Mouse (Mus musculus): ENCODE results near the gene Mast4. TPM values are rescaled to one million over a fixed set of nuclear protein-coding genes. Genes with fewer than 3 reads are reported as not detected.

Mast4 gene
- polyA plus RNA-seq, 1 experiment from 2014 or later: 45.4 TPM

DNA sequence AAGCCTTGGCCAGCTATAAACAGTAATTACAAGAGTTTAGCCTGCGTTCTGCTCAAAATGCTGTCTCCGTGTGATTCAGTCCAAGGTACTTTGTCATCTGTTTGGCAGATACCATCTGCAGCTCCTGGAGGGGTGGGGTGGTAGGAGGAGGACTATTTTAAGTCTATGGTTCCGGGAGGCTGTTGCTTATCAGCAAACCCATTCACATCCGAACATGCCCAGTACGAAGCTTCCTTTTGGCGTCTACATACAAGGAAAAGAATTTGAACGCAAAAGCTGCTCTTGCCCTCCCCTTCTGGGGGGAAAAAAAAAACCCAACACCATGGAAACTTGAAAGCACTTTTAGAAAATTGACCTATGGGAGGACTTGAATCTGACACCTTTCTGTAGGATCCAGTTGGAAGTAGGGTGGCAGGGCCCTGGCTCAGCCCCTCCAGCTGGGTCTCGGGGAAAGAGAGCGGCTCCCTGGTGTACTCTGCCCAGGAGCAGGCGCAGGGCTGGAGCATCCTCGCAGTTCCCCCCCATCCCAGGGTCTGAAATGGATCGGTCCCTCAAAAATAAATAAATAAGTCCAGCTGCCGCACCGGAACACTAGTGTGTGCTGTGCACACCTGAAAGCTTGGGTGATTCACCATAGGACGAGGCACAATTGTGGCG is 428.2 kb downstream of the Mast4 start:
- H3K4me1 ChIP-seq (ENCODE audit: control insufficient read depth, insufficient read depth, low read length): peaks cover 9% of the 10 kb centered on the region; the same call in 1 of the 2 replicates
- H3K9ac ChIP-seq (ENCODE audit: low read depth, low read length): peak overlapping the region; percentile 88
- ATAC-seq (replicated peaks; ENCODE audit: insufficient number of reproducible peaks, low FRiP score, low TSS enrichment): peak; percentile 91
- H3K27ac ChIP-seq (ENCODE audit: low read depth, low read length): peak overlapping the region; percentile 79
- peak overlapping the region; percentile 83 for H3K4me2 ChIP-seq
- WGBS (ENCODE audit: insufficient replicate concordance): under 1% methylated on average over 16 of the region's 16 CpGs
- H3K4me3 ChIP-seq (ENCODE audit: low read depth, low read length): peak overlapping the region; percentile 73
- H3K9me3 ChIP-seq (replicated peaks; ENCODE audit: control insufficient read depth, low read length): no peaks in the 10 kb centered on the region; the same call in 1 of the 2 replicates
- H3K27me3 ChIP-seq (ENCODE audit: control insufficient read depth, insufficient read depth, low read length): no peaks in the 10 kb centered on the region
- no peaks in the 10 kb centered on the region for H3K36me3 ChIP-seq (ENCODE audit: control insufficient read depth, insufficient read depth, low read length)

DNA sequence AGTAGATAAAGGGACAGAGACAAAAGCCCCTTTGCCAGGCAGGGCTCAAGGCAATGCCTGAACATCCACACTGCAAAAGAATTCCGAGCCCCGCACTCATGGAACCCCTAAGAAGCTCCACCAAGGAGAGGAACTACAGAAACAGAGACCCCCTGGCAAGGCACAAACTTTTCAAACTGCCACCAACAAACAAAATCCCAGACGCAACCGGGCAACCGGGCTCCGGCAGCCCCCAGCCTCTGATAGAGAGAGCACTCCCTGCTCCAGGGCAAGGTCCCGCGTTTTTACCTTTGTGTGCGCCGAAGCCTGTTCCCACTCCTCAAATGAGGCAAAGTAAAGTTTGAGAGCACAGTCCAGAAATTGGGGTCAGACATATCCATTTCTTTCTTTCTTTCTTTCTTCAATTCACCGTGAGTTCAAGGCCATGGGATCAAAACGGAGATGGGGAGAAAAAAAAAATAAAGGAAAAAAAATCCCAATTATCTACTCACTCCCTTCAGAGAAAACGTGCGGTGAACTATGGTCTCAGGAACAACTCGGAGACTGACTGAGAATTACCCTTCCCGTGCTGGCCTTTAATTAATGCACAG is 428.8 kb downstream of the Mast4 start:
- Histone ChIP-seq H3K4me3 (ENCODE audit: low read depth, low read length) (peak overlapping the region; percentile 73), H3K36me3 (ENCODE audit: control insufficient read depth, insufficient read depth, low read length) (no peaks in the 10 kb centered on the region), H3K4me1 (ENCODE audit: control insufficient read depth, insufficient read depth, low read length) (peaks cover 14% of the 10 kb centered on the region), H3K9ac (ENCODE audit: low read depth, low read length) (peak overlapping the region; percentile 88), H3K9me3 (replicated peaks; ENCODE audit: control insufficient read depth, low read length) (no peaks in the 10 kb centered on the region; the same call in 1 of the 2 replicates), H3K4me2 (peak overlapping the region; percentile 83), H3K27ac (ENCODE audit: low read depth, low read length) (peak overlapping the region; percentile 79), H3K27me3 (ENCODE audit: control insufficient read depth, insufficient read depth, low read length) (no peaks in the 10 kb centered on the region)
- no peak for ATAC-seq (replicated peaks; ENCODE audit: insufficient number of reproducible peaks, low FRiP score, low TSS enrichment)
- WGBS (ENCODE audit: insufficient replicate concordance): under 1% methylated on average over 16 of the region's 16 CpGs

DNA sequence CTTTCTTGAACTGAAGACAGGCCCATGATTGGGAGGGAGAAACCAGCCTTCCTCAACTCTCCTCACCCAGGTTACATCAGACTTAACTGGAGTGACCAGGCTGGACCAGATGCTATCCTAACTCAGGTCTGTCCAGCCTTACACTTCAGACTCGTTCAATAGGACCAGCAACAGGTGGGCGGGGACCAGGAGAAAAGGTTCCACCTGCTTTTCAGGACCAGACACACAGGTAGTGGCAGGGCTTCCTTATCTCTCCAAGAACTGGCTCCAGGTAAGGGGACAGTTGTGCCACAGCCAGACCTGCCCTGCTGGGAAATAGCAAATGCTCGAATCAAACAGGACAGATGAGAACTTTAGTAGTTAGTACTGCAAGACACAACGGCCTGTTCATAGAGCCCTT is 430.6 kb downstream of the Mast4 start:
- Histone ChIP-seq H3K4me3 (ENCODE audit: low read depth, low read length) (peak overlapping the region; percentile 73; the same call in 1 of the 2 replicates), H3K36me3 (ENCODE audit: control insufficient read depth, insufficient read depth, low read length) (no peaks in the 10 kb centered on the region), H3K9me3 (replicated peaks; ENCODE audit: control insufficient read depth, low read length) (no peaks in the 10 kb centered on the region), H3K27me3 (ENCODE audit: control insufficient read depth, insufficient read depth, low read length) (no peaks in the 10 kb centered on the region), H3K4me2 (peak overlapping the region; percentile 62), H3K9ac (ENCODE audit: low read depth, low read length) (0 out of 2 replicates have a peak overlapping the region, but pooled peaks have one; percentile 54), H3K27ac (ENCODE audit: low read depth, low read length) (no peak overlapping the region), H3K4me1 (ENCODE audit: control insufficient read depth, insufficient read depth, low read length) (peaks cover 29% of the 10 kb centered on the region)
- no peak for ATAC-seq (replicated peaks; ENCODE audit: insufficient number of reproducible peaks, low FRiP score, low TSS enrichment)
- WGBS (ENCODE audit: insufficient replicate concordance): 72% methylated on average over 4 of the region's 4 CpGs

DNA sequence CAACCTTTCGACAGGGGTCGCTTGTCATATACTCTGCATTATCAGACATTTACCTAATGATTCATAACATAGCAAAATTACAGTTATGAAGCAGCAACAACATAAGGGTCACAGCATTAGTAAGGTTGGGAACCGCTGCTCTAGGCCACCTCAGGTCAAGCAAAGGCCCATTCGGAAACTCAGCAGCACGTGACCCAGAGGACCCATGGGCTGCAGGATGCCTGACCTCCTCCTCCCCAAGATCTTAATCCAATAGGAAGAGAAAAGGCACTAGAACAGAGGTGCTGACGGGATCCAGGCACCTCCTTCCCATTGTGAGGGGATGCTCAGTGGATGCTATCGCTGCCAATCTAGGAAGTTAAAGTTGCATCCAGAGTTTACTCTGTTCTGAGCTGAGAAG is 432.2 kb downstream of the Mast4 start:
- Histone ChIP-seq H3K36me3 (ENCODE audit: control insufficient read depth, insufficient read depth, low read length) (no peaks in the 10 kb centered on the region), H3K4me3 (ENCODE audit: low read depth, low read length) (no peak overlapping the region), H3K9ac (ENCODE audit: low read depth, low read length) (no peak overlapping the region), H3K4me2 (no peak overlapping the region), H3K9me3 (replicated peaks; ENCODE audit: control insufficient read depth, low read length) (no peaks in the 10 kb centered on the region), H3K27ac (ENCODE audit: low read depth, low read length) (no peak overlapping the region), H3K27me3 (ENCODE audit: control insufficient read depth, insufficient read depth, low read length) (no peaks in the 10 kb centered on the region), H3K4me1 (ENCODE audit: control insufficient read depth, insufficient read depth, low read length) (peaks cover 35% of the 10 kb centered on the region)
- 86% methylated on average over 7 of the region's 7 CpGs for WGBS (ENCODE audit: insufficient replicate concordance)
- no peak for ATAC-seq (replicated peaks; ENCODE audit: insufficient number of reproducible peaks, low FRiP score, low TSS enrichment)

DNA sequence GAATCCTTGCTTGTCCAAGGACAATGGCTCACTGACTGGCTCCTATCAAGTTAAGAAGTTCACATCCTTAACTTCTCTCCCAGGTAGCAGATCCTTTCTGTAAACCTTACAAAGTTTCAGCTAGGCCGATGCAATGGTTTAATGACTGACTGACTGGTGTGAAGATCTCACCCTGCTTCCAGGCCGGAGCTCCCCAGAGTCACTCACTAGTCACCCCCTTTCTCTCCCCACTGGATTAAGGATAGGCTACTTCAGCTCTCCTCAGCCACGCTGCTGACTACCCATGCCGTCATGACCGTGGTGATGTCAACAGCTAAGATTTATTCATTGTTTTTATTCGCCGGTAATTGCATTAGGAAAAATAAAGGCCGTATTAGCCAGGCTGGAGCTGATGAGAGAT is 433.8 kb downstream of the Mast4 start:
- Histone ChIP-seq H3K4me1 (ENCODE audit: control insufficient read depth, insufficient read depth, low read length) (peaks cover 39% of the 10 kb centered on the region), H3K36me3 (ENCODE audit: control insufficient read depth, insufficient read depth, low read length) (no peaks in the 10 kb centered on the region), H3K9ac (ENCODE audit: low read depth, low read length) (no peak overlapping the region), H3K4me2 (no peak overlapping the region), H3K9me3 (replicated peaks; ENCODE audit: control insufficient read depth, low read length) (no peaks in the 10 kb centered on the region), H3K27me3 (ENCODE audit: control insufficient read depth, insufficient read depth, low read length) (no peaks in the 10 kb centered on the region), H3K27ac (ENCODE audit: low read depth, low read length) (no peak overlapping the region), H3K4me3 (ENCODE audit: low read depth, low read length) (no peak overlapping the region)
- ATAC-seq (replicated peaks; ENCODE audit: insufficient number of reproducible peaks, low FRiP score, low TSS enrichment): no peak
- 77% methylated on average over 8 of the region's 8 CpGs for WGBS (ENCODE audit: insufficient replicate concordance)

DNA sequence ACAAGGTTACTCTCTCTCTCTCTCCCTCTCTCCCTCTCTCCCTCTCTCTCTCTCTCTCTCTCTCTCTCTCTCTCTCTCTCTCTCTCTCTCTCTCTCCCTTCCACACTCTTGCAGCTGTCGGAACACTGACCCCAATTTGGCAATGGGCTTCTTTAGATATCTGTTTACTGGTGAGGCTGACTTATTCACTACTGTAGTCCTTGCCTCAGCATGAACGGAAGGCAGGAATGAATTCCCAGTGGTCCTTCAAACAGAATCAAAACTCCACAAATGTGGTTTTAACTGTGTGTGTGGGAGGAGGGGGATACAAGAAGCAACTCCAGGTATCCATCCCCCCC is 434.2 kb downstream of the Mast4 start:
- Histone ChIP-seq H3K4me1 (ENCODE audit: control insufficient read depth, insufficient read depth, low read length) (peaks cover 43% of the 10 kb centered on the region), H3K4me2 (no peak overlapping the region), H3K36me3 (ENCODE audit: control insufficient read depth, insufficient read depth, low read length) (no peaks in the 10 kb centered on the region), H3K4me3 (ENCODE audit: low read depth, low read length) (no peak overlapping the region), H3K27ac (ENCODE audit: low read depth, low read length) (no peak overlapping the region), H3K9me3 (replicated peaks; ENCODE audit: control insufficient read depth, low read length) (no peaks in the 10 kb centered on the region), H3K9ac (ENCODE audit: low read depth, low read length) (no peak overlapping the region), H3K27me3 (ENCODE audit: control insufficient read depth, insufficient read depth, low read length) (no peaks in the 10 kb centered on the region)
- WGBS (ENCODE audit: insufficient replicate concordance): 51% methylated on average over 2 of the region's 2 CpGs
- no peak for ATAC-seq (replicated peaks; ENCODE audit: insufficient number of reproducible peaks, low FRiP score, low TSS enrichment)

DNA sequence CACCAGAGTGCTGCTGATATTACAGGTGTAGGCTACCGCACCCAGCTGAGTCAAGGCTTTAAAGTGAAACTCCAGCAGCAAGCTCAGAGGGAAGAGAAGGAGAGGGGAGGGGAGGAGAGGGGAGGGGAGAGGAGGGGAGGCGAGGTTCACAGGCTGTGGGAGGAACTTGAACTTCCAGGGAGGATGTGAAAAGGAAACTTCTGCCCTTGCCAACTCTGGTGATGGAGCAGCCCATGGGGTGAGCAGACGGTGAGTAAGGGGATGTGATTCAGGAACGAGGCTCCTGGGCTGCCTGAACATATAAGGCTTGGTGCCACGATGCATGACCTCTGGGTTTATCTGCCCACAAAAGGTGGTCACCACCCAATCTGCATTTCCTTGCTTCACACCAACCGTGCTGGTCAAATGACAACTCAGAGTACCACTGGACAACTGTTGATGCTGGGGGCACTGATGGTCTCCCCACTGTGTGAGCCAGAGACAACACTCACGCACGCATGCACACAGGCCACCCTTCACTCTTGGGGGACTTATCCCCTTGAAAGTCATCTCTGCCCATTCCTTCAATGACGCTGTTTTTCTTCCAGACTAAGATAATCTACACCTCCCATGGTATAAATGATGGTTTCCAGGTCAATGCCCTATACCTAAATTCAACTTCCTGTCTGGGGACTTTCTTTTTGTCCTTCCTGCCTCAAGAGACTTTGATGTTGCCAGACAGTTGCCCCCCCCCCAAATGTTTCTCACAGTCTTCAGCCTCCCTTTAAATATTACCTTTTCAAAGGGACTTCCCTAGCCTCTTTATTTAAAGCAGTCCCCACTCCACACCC is 434.8 kb downstream of the Mast4 start:
- 0 out of 2 replicates have a peak, but pooled peaks have one; percentile 37 for ATAC-seq (replicated peaks; ENCODE audit: insufficient number of reproducible peaks, low FRiP score, low TSS enrichment)
- H3K4me2 ChIP-seq: peak overlapping the region; percentile 21; the same call in 1 of the 2 replicates
- H3K9ac ChIP-seq (ENCODE audit: low read depth, low read length): no peak overlapping the region; the same call in 1 of the 2 replicates
- H3K4me1 ChIP-seq (ENCODE audit: control insufficient read depth, insufficient read depth, low read length): peaks cover 47% of the 10 kb centered on the region
- H3K27ac ChIP-seq (ENCODE audit: low read depth, low read length): peak overlapping the region; percentile 58
- no peaks in the 10 kb centered on the region for H3K27me3 ChIP-seq (ENCODE audit: control insufficient read depth, insufficient read depth, low read length)
- H3K36me3 ChIP-seq (ENCODE audit: control insufficient read depth, insufficient read depth, low read length): no peaks in the 10 kb centered on the region
- H3K9me3 ChIP-seq (replicated peaks; ENCODE audit: control insufficient read depth, low read length): no peaks in the 10 kb centered on the region
- 55% methylated on average over 9 of the region's 9 CpGs for WGBS (ENCODE audit: insufficient replicate concordance)
- H3K4me3 ChIP-seq (ENCODE audit: low read depth, low read length): no peak overlapping the region

DNA sequence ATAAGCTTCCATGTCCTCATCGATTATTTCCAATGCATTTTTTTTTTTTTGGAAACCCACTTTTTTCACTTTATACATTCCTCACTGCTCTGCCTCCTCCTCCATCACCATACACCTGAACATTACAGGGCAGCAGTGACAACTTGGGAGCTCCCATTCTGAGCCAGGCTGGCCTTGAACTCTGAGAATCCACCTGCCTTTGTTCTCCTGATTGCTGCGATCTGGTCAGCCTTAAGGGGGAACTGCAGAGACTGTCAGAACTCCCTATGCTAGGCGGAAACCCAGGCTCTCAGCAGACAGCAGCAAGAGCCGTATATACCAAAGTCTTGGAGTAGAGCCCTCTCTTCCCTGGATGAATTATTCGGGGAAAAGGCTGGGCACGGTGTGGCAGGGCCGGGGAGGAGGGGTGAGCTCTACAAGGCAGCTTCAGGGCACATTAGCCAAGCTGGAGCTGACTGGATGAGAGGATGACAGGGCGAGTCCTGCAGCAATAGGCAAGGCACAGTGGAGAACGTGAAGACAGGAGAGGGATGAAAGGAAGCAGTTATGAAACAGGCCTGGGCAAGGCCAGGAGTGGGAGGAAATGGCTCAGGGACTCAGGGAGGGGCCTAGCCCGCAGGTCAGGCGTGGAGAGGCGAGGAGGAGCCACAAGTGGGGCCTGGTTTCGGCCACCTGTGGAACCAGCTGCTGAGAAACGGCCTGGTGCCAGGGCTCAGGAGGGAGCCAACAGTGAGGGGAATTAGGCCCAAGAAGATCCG is 435.7 kb downstream of the Mast4 start:
- Histone ChIP-seq H3K9ac (ENCODE audit: low read depth, low read length) (peak overlapping the region; percentile 52; the same call in 1 of the 2 replicates), H3K9me3 (replicated peaks; ENCODE audit: control insufficient read depth, low read length) (no peaks in the 10 kb centered on the region), H3K4me1 (ENCODE audit: control insufficient read depth, insufficient read depth, low read length) (peaks cover 49% of the 10 kb centered on the region), H3K4me3 (ENCODE audit: low read depth, low read length) (no peak overlapping the region), H3K4me2 (peak overlapping the region; percentile 21; the same call in 1 of the 2 replicates), H3K27me3 (ENCODE audit: control insufficient read depth, insufficient read depth, low read length) (no peaks in the 10 kb centered on the region), H3K27ac (ENCODE audit: low read depth, low read length) (peak overlapping the region; percentile 58), H3K36me3 (ENCODE audit: control insufficient read depth, insufficient read depth, low read length) (no peaks in the 10 kb centered on the region)
- 0 out of 2 replicates have a peak, but pooled peaks have one; percentile 46 for ATAC-seq (replicated peaks; ENCODE audit: insufficient number of reproducible peaks, low FRiP score, low TSS enrichment)
- WGBS (ENCODE audit: insufficient replicate concordance): 42% methylated on average over 15 of the region's 15 CpGs
